Mouse (Mus musculus) embryonic fibroblast, embryonic 13.5 days (primary cell): ENCODE data around the gene E130309D02Rik.

Source experiments
- CTCF ChIP-seq: IDR thresholded peaks from 2 replicates; pipeline ENCODE4 v1.5.1; 2011; ENCODE audit warnings: mild to moderate bottlenecking, control low read depth, low read length, moderate library complexity, borderline replicate concordance; ENCODE audit not compliant: insufficient read depth
- POLR2A ChIP-seq: IDR thresholded peaks from 2 replicates; pipeline ENCODE4 v1.6.1; 2011; ENCODE audit warnings: low read depth, mild to moderate bottlenecking, control low read depth, low read length, moderate library complexity

- TF ChIP-seq CTCF (no peak), POLR2A (no peak)
These were observed 59.4 kb downstream of the E130309D02Rik start for GRCm38 (mm10) chr5:143255802-143256201.
